Mouse (Mus musculus): Measurements from ENCODE around the gene Tardbp. TPM values are rescaled to one million over a fixed set of nuclear protein-coding genes. Genes with fewer than 3 reads are reported as not detected.

Tardbp gene
- polyA plus RNA-seq, 2 experiments = 170 to 674 TPM

DNA sequence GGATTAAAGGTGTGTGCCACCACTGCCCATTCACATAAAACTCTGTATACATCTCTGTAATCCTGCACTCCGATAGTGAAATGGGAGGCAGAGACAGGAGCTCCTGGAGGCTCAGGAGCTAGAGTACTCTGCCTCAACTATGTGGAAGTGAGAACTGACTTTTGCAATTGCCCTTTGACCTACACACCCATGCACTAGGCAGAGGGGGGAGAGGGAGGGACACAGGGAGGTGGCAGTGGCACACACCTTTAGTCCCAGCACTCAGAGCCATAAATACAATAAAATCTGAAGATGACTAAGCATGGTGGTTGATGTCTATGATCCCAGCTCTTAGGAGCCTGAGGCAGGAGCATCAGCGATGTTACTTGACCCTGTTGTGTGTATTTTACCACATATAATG lies 12.6 kb upstream of the Tardbp start:
- H3K4me1 ChIP-seq (ENCODE audit: control insufficient read depth, insufficient read depth, low read length) = peaks cover 9% of the 10 kb centered on the region; the same call in 1 of the 2 replicates
- no peaks in the 10 kb centered on the region for H3K9me3 ChIP-seq (ENCODE audit: control insufficient read depth, low read length)
- H3K36me3 ChIP-seq (ENCODE audit: control insufficient read depth, insufficient read depth, low read length) = no peaks in the 10 kb centered on the region
- H3K27ac ChIP-seq (replicated peaks; ENCODE audit: low read depth, low read length) = no peak overlapping the region
- WGBS = 83% methylated on average over 2 of the region's 2 CpGs
- no peak overlapping the region for H3K4me3 ChIP-seq (replicated peaks; ENCODE audit: low read length)
- no peak overlapping the region for H3K4me2 ChIP-seq (replicated peaks; ENCODE audit: low read depth, low read length, severe bottlenecking)
- H3K9ac ChIP-seq (ENCODE audit: low read depth, low read length, severe bottlenecking) = no peak overlapping the region
- TF ChIP-seq POLR2A (IDR thresholded peaks at IDR 0.05; ENCODE audit: borderline replicate concordance, extremely low read depth, insufficient read depth, insufficient read length) = no peak
- H3K27me3 ChIP-seq (ENCODE audit: control insufficient read depth, insufficient read depth, low read length) = no peaks in the 10 kb centered on the region
- no peak for DNase-seq (ENCODE audit: low spot score)
- ATAC-seq (ENCODE audit: low FRiP score, low read depth) = no peak

DNA sequence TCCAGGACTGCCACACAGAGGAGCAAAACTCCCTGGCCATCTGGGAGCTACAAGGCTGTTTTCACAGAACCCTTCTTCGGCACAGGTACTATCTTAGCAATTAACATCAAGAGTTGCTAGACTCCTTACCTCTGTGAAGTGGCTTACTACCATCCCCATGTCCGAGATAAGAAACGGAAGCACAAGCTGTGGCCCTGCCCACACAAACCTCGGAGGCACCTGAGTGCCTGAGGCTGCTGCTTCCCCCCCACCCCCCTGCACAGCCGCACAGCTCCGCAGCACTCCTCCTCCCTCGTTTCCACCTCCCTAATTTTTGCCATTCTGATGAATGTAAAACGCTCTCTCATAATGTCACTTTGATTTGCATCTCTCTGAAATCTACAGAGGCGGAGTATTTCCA lies 11.5 kb upstream of the Tardbp start:
- Histone ChIP-seq H3K4me1 (ENCODE audit: control insufficient read depth, insufficient read depth, low read length) (no peaks in the 10 kb centered on the region), H3K27ac (replicated peaks; ENCODE audit: low read depth, low read length) (no peak overlapping the region), H3K9me3 (ENCODE audit: control insufficient read depth, low read length) (no peaks in the 10 kb centered on the region), H3K36me3 (ENCODE audit: control insufficient read depth, insufficient read depth, low read length) (no peaks in the 10 kb centered on the region), H3K4me2 (replicated peaks; ENCODE audit: low read depth, low read length, severe bottlenecking) (no peak overlapping the region), H3K4me3 (replicated peaks; ENCODE audit: low read length) (no peak overlapping the region), H3K9ac (ENCODE audit: low read depth, low read length, severe bottlenecking) (no peak overlapping the region), H3K27me3 (ENCODE audit: control insufficient read depth, insufficient read depth, low read length) (no peaks in the 10 kb centered on the region)
- DNase-seq (ENCODE audit: low spot score) (no peak), ATAC-seq (ENCODE audit: low FRiP score, low read depth) (no peak)
- no peak for TF ChIP-seq POLR2A (IDR thresholded peaks at IDR 0.05; ENCODE audit: borderline replicate concordance, extremely low read depth, insufficient read depth, insufficient read length)
- 50% methylated on average over 9 of the region's 9 CpGs for WGBS

DNA sequence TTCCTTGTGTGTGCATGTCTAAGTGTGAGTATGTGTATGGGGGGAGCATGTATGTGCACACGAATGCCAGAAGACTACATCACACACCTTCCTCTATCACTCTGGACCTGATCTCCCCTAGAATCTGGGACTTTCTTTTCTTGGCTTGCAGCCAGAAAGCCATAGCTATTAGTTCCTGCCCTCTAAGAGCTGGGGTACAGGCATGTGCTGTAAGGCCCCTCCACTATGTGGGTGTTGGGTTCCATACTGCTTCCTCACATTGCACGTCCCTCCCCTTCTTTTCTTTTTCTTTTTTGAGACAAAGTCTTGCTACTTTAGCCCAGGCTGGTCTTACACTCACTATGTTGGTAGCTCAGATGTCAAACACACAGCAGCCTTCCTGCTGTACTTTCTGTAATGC lies 8.5 kb upstream of the Tardbp start:
- no peak for ATAC-seq (ENCODE audit: low FRiP score, low read depth)
- 78% methylated on average over 2 of the region's 2 CpGs for WGBS
- H3K4me3 ChIP-seq (replicated peaks; ENCODE audit: low read length) = no peak overlapping the region

DNA sequence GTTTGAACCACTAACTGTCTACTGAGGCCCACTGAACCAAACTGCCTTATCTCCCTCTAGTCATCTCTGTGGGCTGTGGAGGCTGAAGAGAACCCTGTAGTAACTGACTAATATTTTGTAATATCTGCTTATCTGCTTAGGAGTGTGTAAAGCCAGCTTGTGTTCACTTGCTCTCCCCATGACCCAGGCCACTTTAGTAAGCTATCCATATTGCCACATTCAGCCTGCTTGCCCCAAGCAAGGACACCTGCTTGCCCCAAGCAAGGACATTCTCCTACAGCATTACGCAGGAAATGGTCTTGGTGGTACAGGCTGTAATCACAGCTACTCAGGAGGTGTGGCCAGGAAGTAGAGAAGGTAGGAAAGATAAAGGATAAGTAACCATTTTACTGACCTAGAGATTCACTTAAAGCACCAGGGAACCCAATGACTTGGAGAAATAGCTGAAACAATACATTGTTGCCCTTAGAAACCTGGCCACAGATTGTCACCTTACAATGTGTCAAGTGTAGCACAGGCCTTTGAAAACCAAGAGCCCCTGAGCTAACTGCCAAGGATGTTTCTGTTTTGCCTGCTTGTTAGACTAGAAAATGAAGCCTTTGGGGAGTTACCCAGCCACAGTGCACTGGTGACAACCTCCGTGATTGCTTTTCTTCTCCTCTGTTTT lies 6.7 kb upstream of the Tardbp start:
- Histone ChIP-seq H3K4me3 (replicated peaks; ENCODE audit: low read length) (no peak overlapping the region), H3K4me1 (ENCODE audit: control insufficient read depth, insufficient read depth, low read length) (no peaks in the 10 kb centered on the region), H3K9me3 (ENCODE audit: control insufficient read depth, low read length) (no peaks in the 10 kb centered on the region), H3K27ac (replicated peaks; ENCODE audit: low read depth, low read length) (no peak overlapping the region), H3K9ac (ENCODE audit: low read depth, low read length, severe bottlenecking) (no peak overlapping the region), H3K36me3 (ENCODE audit: control insufficient read depth, insufficient read depth, low read length) (no peaks in the 10 kb centered on the region), H3K27me3 (ENCODE audit: control insufficient read depth, insufficient read depth, low read length) (no peaks in the 10 kb centered on the region), H3K4me2 (replicated peaks; ENCODE audit: low read depth, low read length, severe bottlenecking) (no peak overlapping the region)
- no peak for TF ChIP-seq POLR2A (IDR thresholded peaks at IDR 0.05; ENCODE audit: borderline replicate concordance, extremely low read depth, insufficient read depth, insufficient read length)
- WGBS = 62% methylated on average over 2 of the region's 2 CpGs
- ATAC-seq (ENCODE audit: low FRiP score, low read depth) (no peak), DNase-seq (ENCODE audit: low spot score) (no peak)

More for the DNA sequence above, 8.5 kb upstream of the Tardbp start:
- Histone ChIP-seq H3K27me3 (ENCODE audit: control insufficient read depth, insufficient read depth, low read length) (no peaks in the 10 kb centered on the region), H3K9ac (ENCODE audit: low read depth, low read length, severe bottlenecking) (no peak overlapping the region), H3K4me2 (replicated peaks; ENCODE audit: low read depth, low read length, severe bottlenecking) (no peak overlapping the region), H3K36me3 (ENCODE audit: control insufficient read depth, insufficient read depth, low read length) (no peaks in the 10 kb centered on the region), H3K4me1 (ENCODE audit: control insufficient read depth, insufficient read depth, low read length) (no peaks in the 10 kb centered on the region), H3K27ac (replicated peaks; ENCODE audit: low read depth, low read length) (no peak overlapping the region), H3K9me3 (ENCODE audit: control insufficient read depth, low read length) (no peaks in the 10 kb centered on the region)
- no peak for TF ChIP-seq POLR2A (IDR thresholded peaks at IDR 0.05; ENCODE audit: borderline replicate concordance, extremely low read depth, insufficient read depth, insufficient read length)
- DNase-seq (ENCODE audit: low spot score) = no peak

DNA sequence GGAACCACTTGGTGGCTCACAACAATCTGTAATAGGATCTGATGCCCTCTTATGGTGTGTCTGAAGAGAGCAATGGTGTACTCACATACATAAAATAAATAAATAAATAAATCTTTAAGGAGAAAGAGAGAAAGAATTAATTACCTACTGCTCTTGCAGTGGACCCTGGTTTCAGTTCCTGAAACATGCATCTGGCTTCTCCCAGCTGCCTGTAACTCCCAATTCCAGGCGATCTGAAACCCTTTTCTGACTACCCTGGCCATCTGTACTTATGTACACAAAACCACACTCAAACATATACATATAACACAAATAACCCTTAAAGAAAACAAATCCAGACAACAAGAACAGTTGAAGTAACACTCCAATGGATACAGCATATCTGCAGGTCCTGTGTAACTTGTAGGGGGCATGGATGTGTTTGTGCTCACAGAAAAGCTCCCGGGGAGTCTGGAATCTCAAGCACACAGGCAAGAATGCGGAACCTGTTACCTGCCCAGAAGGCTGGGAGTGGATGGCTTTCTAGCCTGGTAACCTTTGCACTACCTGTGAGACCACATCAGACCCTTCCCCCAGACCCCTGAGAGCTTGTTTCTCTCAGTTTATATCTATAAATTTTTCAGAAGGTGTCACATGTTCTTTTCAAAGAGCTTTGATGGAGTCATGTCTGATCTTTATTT lies 5.3 kb upstream of the Tardbp start:
- no peak for DNase-seq (ENCODE audit: low spot score)
- Histone ChIP-seq H3K9ac (ENCODE audit: low read depth, low read length, severe bottlenecking) (no peak overlapping the region), H3K27me3 (ENCODE audit: control insufficient read depth, insufficient read depth, low read length) (no peaks in the 10 kb centered on the region), H3K27ac (replicated peaks; ENCODE audit: low read depth, low read length) (no peak overlapping the region), H3K4me1 (ENCODE audit: control insufficient read depth, insufficient read depth, low read length) (no peaks in the 10 kb centered on the region), H3K4me2 (replicated peaks; ENCODE audit: low read depth, low read length, severe bottlenecking) (no peak overlapping the region), H3K9me3 (ENCODE audit: control insufficient read depth, low read length) (no peaks in the 10 kb centered on the region), H3K36me3 (ENCODE audit: control insufficient read depth, insufficient read depth, low read length) (no peaks in the 10 kb centered on the region), H3K4me3 (replicated peaks; ENCODE audit: low read length) (no peak overlapping the region)
- 61% methylated on average over 3 of the region's 3 CpGs for WGBS
- ATAC-seq (ENCODE audit: low FRiP score, low read depth) = no peak
- TF ChIP-seq POLR2A (IDR thresholded peaks at IDR 0.05; ENCODE audit: borderline replicate concordance, extremely low read depth, insufficient read depth, insufficient read length) = no peak
